Mouse (Mus musculus): Measurements from ENCODE around the gene Ccl25. TPM values are rescaled to one million over a fixed set of nuclear protein-coding genes. Genes with fewer than 3 reads are reported as not detected.

Ccl25 gene
- polyA plus RNA-seq, 1 experiment from 2014 or later = 21.1 TPM

- Histone ChIP-seq H3K27ac (no peak overlapping the region), H3K4me3 (no peak overlapping the region), H3K4me2 (no peak overlapping the region), H3K4me1 (peaks cover 52% of the 10 kb centered on the region), H3K27me3 (no peaks in the 10 kb centered on the region), H3K36me3 (peaks cover 30% of the 10 kb centered on the region), H3K9me3 (no peaks in the 10 kb centered on the region), H3K9ac (no peak overlapping the region)
- WGBS = 73% methylated on average over 2 of the region's 2 CpGs
- ATAC-seq (ENCODE audit: insufficient number of reproducible peaks, insufficient read depth, low FRiP score, low TSS enrichment, low read depth) = no peak
Measured at GRCm38 (mm10) chr8:4318796-4319572, 6.0 kb upstream of the Ccl25 start.

GRCm38 (mm10) chr8:4319573-4319872 lies 5.5 kb upstream of the Ccl25 start:
- Histone ChIP-seq H3K9me3 (no peaks in the 10 kb centered on the region), H3K4me3 (no peak overlapping the region), H3K4me1 (peaks cover 49% of the 10 kb centered on the region), H3K27ac (no peak overlapping the region), H3K9ac (no peak overlapping the region), H3K27me3 (no peaks in the 10 kb centered on the region), H3K36me3 (peaks cover 30% of the 10 kb centered on the region), H3K4me2 (no peak overlapping the region)
- no peak for ATAC-seq (ENCODE audit: insufficient number of reproducible peaks, insufficient read depth, low FRiP score, low TSS enrichment, low read depth)
- WGBS = over 99% methylated on average over 11 of the region's 11 CpGs

DNA sequence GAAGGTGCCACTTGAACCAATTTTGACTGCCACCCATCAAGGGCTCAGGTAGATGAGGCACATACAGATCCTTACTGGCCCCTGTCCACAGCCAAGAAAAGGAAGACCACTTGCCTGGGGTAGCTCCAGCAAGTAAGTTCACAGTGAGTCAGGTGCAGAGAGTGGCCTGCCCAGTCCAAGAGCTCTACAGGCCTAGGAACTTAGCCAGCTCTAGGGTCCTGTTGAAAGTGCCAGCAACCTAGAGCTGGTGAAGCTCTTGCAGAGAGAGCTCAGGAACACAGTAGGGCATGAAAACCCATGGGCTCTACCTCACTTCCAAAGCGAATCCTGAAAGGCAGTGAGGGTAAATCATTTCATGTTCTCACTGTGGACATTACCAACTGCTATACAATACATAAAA lies 4.6 kb upstream of the Ccl25 start:
- H3K36me3 ChIP-seq = peaks cover 30% of the 10 kb centered on the region
- no peak overlapping the region for H3K9ac ChIP-seq
- no peak overlapping the region for H3K4me3 ChIP-seq
- WGBS = 93% methylated on average over 1 of the region's 1 CpGs
- H3K27ac ChIP-seq = no peak overlapping the region
- peaks cover 49% of the 10 kb centered on the region for H3K4me1 ChIP-seq
- no peaks in the 10 kb centered on the region for H3K27me3 ChIP-seq
- ATAC-seq (ENCODE audit: insufficient number of reproducible peaks, insufficient read depth, low FRiP score, low TSS enrichment, low read depth) = no peak
- H3K4me2 ChIP-seq = no peak overlapping the region
- H3K9me3 ChIP-seq = no peaks in the 10 kb centered on the region

- Histone ChIP-seq H3K4me3 (no peak overlapping the region), H3K9ac (no peak overlapping the region), H3K27me3 (no peaks in the 10 kb centered on the region), H3K36me3 (peaks cover 30% of the 10 kb centered on the region), H3K4me1 (peaks cover 50% of the 10 kb centered on the region), H3K27ac (no peak overlapping the region), H3K4me2 (no peak overlapping the region), H3K9me3 (no peaks in the 10 kb centered on the region)
- WGBS = 69% methylated on average over 2 of the region's 2 CpGs
- ATAC-seq (ENCODE audit: insufficient number of reproducible peaks, insufficient read depth, low FRiP score, low TSS enrichment, low read depth) = no peak
Measured at GRCm38 (mm10) chr8:4321031-4321430, 4.0 kb upstream of the Ccl25 start.

GRCm38 (mm10) chr8:4322470-4322869 lies 2.5 kb upstream of the Ccl25 start:
- Histone ChIP-seq H3K4me3 (0 out of 2 replicates have a peak overlapping the region, but pooled peaks have one; percentile 99), H3K27ac (no peak overlapping the region), H3K27me3 (no peaks in the 10 kb centered on the region), H3K9me3 (no peaks in the 10 kb centered on the region), H3K36me3 (peaks cover 31% of the 10 kb centered on the region), H3K4me2 (peak overlapping the region; percentile 95; the same call in 1 of the 2 replicates), H3K9ac (no peak overlapping the region; the same call in 1 of the 2 replicates), H3K4me1 (peaks cover 51% of the 10 kb centered on the region)
- no peak for ATAC-seq (ENCODE audit: insufficient number of reproducible peaks, insufficient read depth, low FRiP score, low TSS enrichment, low read depth)
- WGBS = 31% methylated on average over 2 of the region's 2 CpGs

DNA sequence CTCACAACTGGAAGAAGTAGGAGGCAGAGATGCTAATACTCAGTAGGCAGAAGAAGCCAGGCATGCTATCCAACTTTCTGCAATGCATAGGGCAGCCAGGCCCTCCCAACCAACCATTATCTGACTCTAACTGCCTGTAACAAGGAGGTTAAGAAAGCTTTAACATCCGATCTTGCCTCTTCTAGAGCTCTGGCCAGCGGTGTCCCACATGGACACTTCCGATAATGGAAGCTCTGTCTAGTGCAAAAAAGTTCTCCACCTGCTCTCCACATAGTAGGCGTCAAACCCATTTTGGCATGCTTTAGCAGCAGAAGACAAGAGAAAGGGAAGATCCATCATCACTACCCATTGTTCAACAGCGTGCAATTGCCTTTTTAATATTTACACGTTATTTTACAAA lies 1.1 kb upstream of the Ccl25 start:
- ATAC-seq (ENCODE audit: insufficient number of reproducible peaks, insufficient read depth, low FRiP score, low TSS enrichment, low read depth) = no peak

DNA sequence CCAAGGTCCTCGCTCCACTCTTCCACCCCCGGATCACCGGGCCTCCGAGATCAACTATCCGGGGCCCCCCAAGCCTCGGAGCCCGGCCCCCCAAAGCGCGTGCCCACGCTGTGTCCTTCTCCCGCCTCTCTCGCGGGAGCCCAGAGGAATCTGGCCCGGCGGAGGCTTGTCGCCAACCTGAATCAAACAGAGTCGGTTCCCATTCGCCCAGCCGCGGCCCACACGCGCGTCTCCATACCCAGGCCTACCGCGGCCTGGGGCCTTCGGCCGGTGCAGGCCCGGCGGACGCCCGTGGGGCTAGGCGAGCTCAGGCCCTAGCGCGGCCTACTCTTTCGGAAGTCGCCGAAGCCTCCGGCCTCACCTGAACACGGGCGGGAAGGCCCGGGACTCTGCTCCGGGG lies 485 bp upstream of the Ccl25 start:
- H3K9me3 ChIP-seq = no peaks in the 10 kb centered on the region
- peak overlapping the region; percentile 99 for H3K4me3 ChIP-seq
- peak overlapping the region; percentile 92 for H3K27ac ChIP-seq
- under 1% methylated on average over 42 of the region's 42 CpGs for WGBS
- ATAC-seq (ENCODE audit: insufficient number of reproducible peaks, insufficient read depth, low FRiP score, low TSS enrichment, low read depth) = peak; percentile 70
- no peaks in the 10 kb centered on the region for H3K27me3 ChIP-seq
- peaks cover 48% of the 10 kb centered on the region for H3K36me3 ChIP-seq
- H3K4me2 ChIP-seq = peak overlapping the region; percentile 95
- H3K9ac ChIP-seq = peak overlapping the region; percentile 99
- peaks cover 46% of the 10 kb centered on the region for H3K4me1 ChIP-seq

More for the DNA sequence above, 1.1 kb upstream of the Ccl25 start:
- Histone ChIP-seq H3K27me3 (no peaks in the 10 kb centered on the region), H3K27ac (peak overlapping the region; percentile 92; the same call in 1 of the 2 replicates), H3K4me1 (peaks cover 51% of the 10 kb centered on the region), H3K4me3 (peak overlapping the region; percentile 99), H3K9ac (peak overlapping the region; percentile 99), H3K36me3 (peaks cover 43% of the 10 kb centered on the region), H3K4me2 (peak overlapping the region; percentile 95), H3K9me3 (no peaks in the 10 kb centered on the region)
- 7% methylated on average over 6 of the region's 6 CpGs for WGBS

DNA sequence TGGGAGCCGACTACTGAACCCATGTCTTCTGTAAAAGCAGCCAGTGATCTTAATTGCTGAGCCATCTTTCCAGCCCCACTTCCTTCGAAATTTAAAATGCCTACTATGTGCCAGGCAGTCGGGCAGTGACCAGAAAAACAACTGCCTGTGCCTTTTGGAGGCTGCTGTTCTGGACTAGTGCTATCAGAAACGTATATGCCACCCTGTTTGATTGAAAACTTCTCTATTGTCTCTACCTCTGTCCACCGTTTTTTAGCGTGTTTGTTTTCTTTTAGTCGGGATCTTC lies 684 bp downstream of the Ccl25 start:
- Histone ChIP-seq H3K27me3 (no peaks in the 10 kb centered on the region), H3K4me2 (peak overlapping the region; percentile 80), H3K27ac (0 out of 2 replicates have a peak overlapping the region, but pooled peaks have one; percentile 82), H3K9me3 (no peaks in the 10 kb centered on the region), H3K4me1 (peaks cover 35% of the 10 kb centered on the region), H3K36me3 (peaks cover 47% of the 10 kb centered on the region), H3K4me3 (peak overlapping the region; percentile 99), H3K9ac (peak overlapping the region; percentile 99)
- WGBS = 42% methylated on average over 7 of the region's 7 CpGs
- ATAC-seq (ENCODE audit: insufficient number of reproducible peaks, insufficient read depth, low FRiP score, low TSS enrichment, low read depth) = no peak

- no peak overlapping the region for H3K4me3 ChIP-seq
- ATAC-seq (ENCODE audit: insufficient number of reproducible peaks, insufficient read depth, low FRiP score, low TSS enrichment, low read depth) = no peak
- no peaks in the 10 kb centered on the region for H3K27me3 ChIP-seq
- H3K27ac ChIP-seq = no peak overlapping the region
- H3K9me3 ChIP-seq = no peaks in the 10 kb centered on the region
- H3K36me3 ChIP-seq = peaks cover 63% of the 10 kb centered on the region
- no peak overlapping the region for H3K9ac ChIP-seq
- 91% methylated on average over 5 of the region's 5 CpGs for WGBS
- H3K4me1 ChIP-seq = peaks cover 5% of the 10 kb centered on the region
- H3K4me2 ChIP-seq = no peak overlapping the region
Measured at GRCm38 (mm10) chr8:4329000-4329399, 4.0 kb downstream of the Ccl25 start.

- no peak overlapping the region for H3K4me2 ChIP-seq
- H3K27me3 ChIP-seq = no peaks in the 10 kb centered on the region
- WGBS = 94% methylated on average over 1 of the region's 1 CpGs
- no peaks in the 10 kb centered on the region for H3K9me3 ChIP-seq
- H3K9ac ChIP-seq = no peak overlapping the region
- H3K4me1 ChIP-seq = no peaks in the 10 kb centered on the region
- ATAC-seq (ENCODE audit: insufficient number of reproducible peaks, insufficient read depth, low FRiP score, low TSS enrichment, low read depth) = no peak
- H3K36me3 ChIP-seq = peaks cover 91% of the 10 kb centered on the region
- H3K27ac ChIP-seq = no peak overlapping the region
- no peak overlapping the region for H3K4me3 ChIP-seq
Measured at GRCm38 (mm10) chr8:4333966-4334365, 9.0 kb downstream of the Ccl25 start.

- 91% methylated on average over 2 of the region's 2 CpGs for WGBS
- Histone ChIP-seq H3K9ac (no peak overlapping the region), H3K27ac (no peak overlapping the region), H3K4me2 (no peak overlapping the region), H3K36me3 (peaks cover 75% of the 10 kb centered on the region), H3K4me1 (0 out of 2 replicates have a peak, but pooled peaks cover 3% of the 10 kb centered on the region), H3K9me3 (no peaks in the 10 kb centered on the region), H3K4me3 (no peak overlapping the region), H3K27me3 (no peaks in the 10 kb centered on the region)
- no peak for ATAC-seq (ENCODE audit: insufficient number of reproducible peaks, insufficient read depth, low FRiP score, low TSS enrichment, low read depth)
Measured at GRCm38 (mm10) chr8:4335678-4336077, 10.7 kb downstream of the Ccl25 start.

GRCm38 (mm10) chr8:4340207-4340606 lies 15.2 kb downstream of the Ccl25 start:
- no peak overlapping the region for H3K4me3 ChIP-seq

More at GRCm38 (mm10) chr8:4340207-4340606, 15.2 kb downstream of the Ccl25 start:
- WGBS = 47% methylated on average over 3 of the region's 3 CpGs
- H3K36me3 ChIP-seq = peaks cover 34% of the 10 kb centered on the region
- no peaks in the 10 kb centered on the region for H3K27me3 ChIP-seq
- no peak overlapping the region for H3K4me2 ChIP-seq
- H3K9me3 ChIP-seq = no peaks in the 10 kb centered on the region
- no peak overlapping the region for H3K27ac ChIP-seq
- H3K9ac ChIP-seq = no peak overlapping the region
- H3K4me1 ChIP-seq = 0 out of 2 replicates have a peak, but pooled peaks cover 3% of the 10 kb centered on the region
- ATAC-seq (ENCODE audit: insufficient number of reproducible peaks, insufficient read depth, low FRiP score, low TSS enrichment, low read depth) = no peak

All from embryonic facial prominence, embryonic 13.5 days (tissue).